Mouse (Mus musculus): ENCODE results near the gene Hipk3. TPM values are rescaled to one million over a fixed set of nuclear protein-coding genes. Genes with fewer than 3 reads are reported as not detected.

Gene Hipk3
- polyA plus RNA-seq, 1 experiment from 2014 or later = 7.3 TPM

DNA sequence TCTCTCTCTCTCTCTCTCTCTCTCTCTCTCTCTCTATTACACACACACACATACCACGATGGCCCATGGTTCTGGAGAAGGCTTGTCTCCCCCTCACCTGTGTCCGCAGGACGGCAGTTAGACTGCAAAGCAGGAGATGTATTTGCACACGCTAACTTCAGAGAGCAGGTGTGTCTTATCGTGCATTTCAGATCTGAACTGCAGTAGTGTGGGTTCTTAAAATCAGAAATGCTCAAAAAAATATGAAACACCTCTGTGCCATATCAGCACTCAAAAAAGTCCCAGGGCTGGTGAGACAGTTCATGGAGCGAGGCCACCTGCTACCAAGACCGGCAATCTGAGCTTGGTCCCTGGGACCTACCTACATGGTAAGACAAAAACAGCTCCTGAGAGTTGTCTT lies 82.4 kb downstream of the Hipk3 start:
- H3K36me3 ChIP-seq (ENCODE audit: control insufficient read depth, insufficient read depth, low read length) = no peaks in the 10 kb centered on the region
- no peak overlapping the region for H3K4me3 ChIP-seq (ENCODE audit: low read depth, low read length)
- no peak overlapping the region for H3K4me2 ChIP-seq (ENCODE audit: low read length)
- no peak overlapping the region for H3K9ac ChIP-seq (ENCODE audit: low read depth, low read length)
- ATAC-seq = no peak
- H3K9me3 ChIP-seq (replicated peaks; ENCODE audit: control insufficient read depth, low read length, poor library complexity, severe bottlenecking) = no peaks in the 10 kb centered on the region
- no peaks in the 10 kb centered on the region for H3K27me3 ChIP-seq (ENCODE audit: control insufficient read depth, insufficient read depth, low read depth, low read length)
- H3K27ac ChIP-seq (ENCODE audit: low read length) = no peak overlapping the region
- peaks cover 24% of the 10 kb centered on the region for H3K4me1 ChIP-seq (ENCODE audit: control insufficient read depth, insufficient read depth, low read length)
- 89% methylated on average over 7 of the region's 7 CpGs for WGBS

DNA sequence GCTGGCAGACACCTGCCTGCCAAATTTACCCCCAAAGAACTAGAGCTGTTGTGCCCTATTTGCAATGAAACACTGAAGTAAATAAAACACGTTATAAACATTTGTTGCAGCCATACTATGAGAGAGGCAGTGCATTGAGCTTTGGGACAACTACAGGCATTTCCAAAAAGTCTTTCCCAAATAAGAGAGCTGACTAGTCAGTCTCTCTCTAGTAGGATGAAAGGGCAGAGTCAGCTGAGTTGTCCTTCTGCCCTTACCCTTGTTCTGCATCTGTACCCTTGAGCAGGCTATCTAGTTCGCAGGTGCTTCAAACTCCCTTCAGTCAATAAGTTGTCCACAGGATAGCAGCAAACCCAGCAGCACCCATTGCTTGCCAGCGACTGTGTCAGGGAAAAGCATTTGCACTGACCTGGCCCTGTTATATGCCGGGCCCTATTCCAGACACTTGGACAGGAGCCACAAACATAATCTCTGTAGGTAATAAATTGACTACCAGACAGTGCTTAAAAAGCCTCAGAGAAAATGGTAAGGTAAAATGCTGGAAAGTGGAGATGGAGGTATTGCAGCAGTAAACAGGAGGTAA lies 83.2 kb downstream of the Hipk3 start, which contains the start of gene D430041D05Rik:
D430041D05Rik (minus strand) TSS at position 51 of the 583 bp plus-strand sequence.
- WGBS = 61% methylated on average over 4 of the region's 4 CpGs
- peak within 1 kb of the TSS; percentile 99 for H3K9ac ChIP-seq (ENCODE audit: low read depth, low read length)
- no peaks in the 10 kb centered on the region for H3K36me3 ChIP-seq (ENCODE audit: control insufficient read depth, insufficient read depth, low read length)
- H3K4me3 ChIP-seq (ENCODE audit: low read depth, low read length) = peak within 1 kb of the TSS; percentile 92
- H3K4me1 ChIP-seq (ENCODE audit: control insufficient read depth, insufficient read depth, low read length) = peaks cover 31% of the 10 kb centered on the region
- ATAC-seq = no peak
- peak within 1 kb of the TSS; percentile 71 for H3K4me2 ChIP-seq (ENCODE audit: low read length)
- H3K27ac ChIP-seq (ENCODE audit: low read length) = peak within 1 kb of the TSS; percentile 96
- no peaks in the 10 kb centered on the region for H3K9me3 ChIP-seq (replicated peaks; ENCODE audit: control insufficient read depth, low read length, poor library complexity, severe bottlenecking)
- no peaks in the 10 kb centered on the region for H3K27me3 ChIP-seq (ENCODE audit: control insufficient read depth, insufficient read depth, low read depth, low read length)

DNA sequence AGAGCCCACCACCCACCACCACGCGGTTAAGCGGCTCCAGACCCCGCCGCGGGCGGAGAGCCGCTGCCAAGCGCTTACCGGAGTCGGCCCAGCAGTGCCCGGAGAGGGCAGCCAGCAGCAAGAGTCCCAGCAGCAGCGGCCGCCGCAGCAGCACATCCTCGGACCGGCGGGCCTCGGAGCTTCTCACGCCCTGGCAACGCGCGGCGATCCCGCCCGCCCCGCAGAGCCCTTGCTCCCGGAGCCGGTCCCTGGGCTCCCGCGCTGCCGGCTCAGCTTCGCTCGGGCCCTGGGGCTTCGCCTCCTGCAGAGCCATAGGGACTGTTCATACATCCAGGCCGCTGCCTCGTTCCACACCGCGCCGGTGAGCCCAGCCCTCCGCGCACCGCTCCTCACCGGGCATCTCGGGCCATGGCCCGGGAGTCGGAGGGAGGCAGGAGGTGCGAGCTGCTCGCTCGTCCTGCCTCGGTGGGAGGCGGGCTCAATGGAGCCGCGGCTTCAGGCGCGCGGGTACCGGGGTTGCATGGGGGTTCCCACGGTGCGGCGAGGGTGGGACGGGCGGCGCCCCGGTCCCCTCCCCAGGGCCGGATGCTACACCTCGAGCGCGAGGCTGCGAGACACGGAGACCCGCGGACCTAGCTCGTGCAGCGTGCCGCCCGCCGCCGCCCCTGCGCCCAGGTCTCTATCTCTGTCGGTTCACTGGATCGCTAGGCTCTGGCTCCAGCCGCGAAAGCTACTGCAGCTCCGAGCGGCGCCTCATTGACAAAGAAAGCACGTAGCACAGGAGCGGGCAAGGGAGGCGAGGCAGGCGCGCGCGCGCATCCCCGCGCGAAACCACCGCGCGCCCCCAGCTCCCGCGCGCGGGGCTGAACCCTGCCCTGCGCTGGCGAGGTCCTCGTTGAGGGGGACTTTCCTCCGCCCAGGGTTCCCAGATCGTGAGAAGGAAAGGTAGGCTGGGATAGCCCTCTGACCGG lies 84.1 kb downstream of the Hipk3 start:
- H3K4me1 ChIP-seq (ENCODE audit: control insufficient read depth, insufficient read depth, low read length) = peaks cover 33% of the 10 kb centered on the region
- H3K9ac ChIP-seq (ENCODE audit: low read depth, low read length) = peak overlapping the region; percentile 99
- H3K4me3 ChIP-seq (ENCODE audit: low read depth, low read length) = peak overlapping the region; percentile 92
- H3K4me2 ChIP-seq (ENCODE audit: low read length) = peak overlapping the region; percentile 71
- peak; percentile 94 for ATAC-seq
- peak overlapping the region; percentile 96 for H3K27ac ChIP-seq (ENCODE audit: low read length)
- H3K27me3 ChIP-seq (ENCODE audit: control insufficient read depth, insufficient read depth, low read depth, low read length) = no peaks in the 10 kb centered on the region
- no peaks in the 10 kb centered on the region for H3K36me3 ChIP-seq (ENCODE audit: control insufficient read depth, insufficient read depth, low read length)
- no peaks in the 10 kb centered on the region for H3K9me3 ChIP-seq (replicated peaks; ENCODE audit: control insufficient read depth, low read length, poor library complexity, severe bottlenecking)
- under 1% methylated on average over 94 of the region's 111 CpGs for WGBS

DNA sequence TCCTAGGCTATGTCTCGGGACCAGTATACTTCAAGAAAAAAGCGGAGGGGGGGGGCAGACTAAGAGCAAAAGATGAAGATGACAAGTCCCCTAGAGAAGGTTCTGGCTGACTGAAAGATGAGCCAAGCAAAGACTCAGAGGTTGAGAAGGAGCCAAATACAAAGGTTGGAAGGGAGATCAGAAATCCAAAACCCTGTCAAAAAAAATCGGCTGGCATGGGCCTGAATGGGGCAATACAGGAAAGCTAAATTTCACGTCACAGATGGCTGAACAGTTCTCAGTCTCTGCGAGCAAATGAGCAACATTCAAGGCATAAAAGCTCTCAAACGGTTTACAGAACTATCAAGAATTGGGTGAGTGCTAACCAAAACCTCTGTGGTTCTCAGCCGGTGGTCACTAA lies 85.9 kb downstream of the Hipk3 start:
- ATAC-seq = no peak
- Histone ChIP-seq H3K4me2 (ENCODE audit: low read length) (peak overlapping the region; percentile 71), H3K36me3 (ENCODE audit: control insufficient read depth, insufficient read depth, low read length) (no peaks in the 10 kb centered on the region), H3K4me1 (ENCODE audit: control insufficient read depth, insufficient read depth, low read length) (peaks cover 33% of the 10 kb centered on the region), H3K4me3 (ENCODE audit: low read depth, low read length) (peak overlapping the region; percentile 92), H3K9ac (ENCODE audit: low read depth, low read length) (no peak overlapping the region), H3K27me3 (ENCODE audit: control insufficient read depth, insufficient read depth, low read depth, low read length) (no peaks in the 10 kb centered on the region), H3K9me3 (replicated peaks; ENCODE audit: control insufficient read depth, low read length, poor library complexity, severe bottlenecking) (no peaks in the 10 kb centered on the region), H3K27ac (ENCODE audit: low read length) (no peak overlapping the region)
- 74% methylated on average over 7 of the region's 7 CpGs for WGBS

DNA sequence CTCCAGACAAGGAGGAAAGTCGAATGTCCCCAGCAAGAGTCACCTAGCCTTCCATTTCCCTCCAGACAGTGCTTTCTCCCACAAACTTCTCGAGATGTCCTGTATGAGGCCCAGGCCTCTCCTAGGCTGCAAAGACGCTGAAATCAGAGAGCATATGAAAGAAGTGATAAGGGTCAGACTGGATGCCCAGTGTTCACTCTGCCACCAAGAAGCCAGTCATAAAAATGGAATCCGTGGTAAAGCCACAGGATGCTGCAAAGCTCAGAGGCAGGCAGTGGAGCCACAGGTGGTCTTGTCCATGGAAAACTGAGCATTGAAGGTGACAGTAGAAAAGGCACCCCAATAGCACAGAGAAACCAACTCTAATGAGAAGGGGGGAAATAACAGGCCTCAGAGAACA lies 86.3 kb downstream of the Hipk3 start:
- Histone ChIP-seq H3K27ac (ENCODE audit: low read length) (no peak overlapping the region), H3K4me1 (ENCODE audit: control insufficient read depth, insufficient read depth, low read length) (peaks cover 33% of the 10 kb centered on the region), H3K9ac (ENCODE audit: low read depth, low read length) (no peak overlapping the region), H3K27me3 (ENCODE audit: control insufficient read depth, insufficient read depth, low read depth, low read length) (no peaks in the 10 kb centered on the region), H3K4me3 (ENCODE audit: low read depth, low read length) (peak overlapping the region; percentile 6; the same call in 1 of the 2 replicates), H3K36me3 (ENCODE audit: control insufficient read depth, insufficient read depth, low read length) (no peaks in the 10 kb centered on the region), H3K9me3 (replicated peaks; ENCODE audit: control insufficient read depth, low read length, poor library complexity, severe bottlenecking) (no peaks in the 10 kb centered on the region), H3K4me2 (ENCODE audit: low read length) (peak overlapping the region; percentile 71)
- no peak for ATAC-seq
- WGBS = 75% methylated on average over 4 of the region's 4 CpGs

DNA sequence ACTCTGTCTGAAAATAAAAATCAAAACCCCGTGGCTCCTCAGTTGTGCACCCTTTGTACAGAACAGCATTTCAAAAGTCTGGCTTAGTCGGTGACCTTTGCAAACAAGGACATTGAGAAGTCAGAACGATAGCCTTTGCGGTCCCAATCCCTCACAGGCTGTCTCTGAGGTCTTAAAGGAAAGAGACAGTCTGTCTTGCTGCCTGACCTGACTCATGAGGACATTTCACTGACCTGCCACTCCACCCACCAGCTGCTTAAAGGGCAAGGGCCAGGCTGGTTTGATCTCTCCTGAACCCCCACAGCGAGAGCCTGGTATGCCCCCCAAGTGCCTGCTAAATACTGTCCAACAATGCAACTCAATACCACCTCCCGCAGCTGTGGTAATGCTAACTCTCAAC lies 90.2 kb downstream of the Hipk3 start:
- Histone ChIP-seq H3K27me3 (ENCODE audit: control insufficient read depth, insufficient read depth, low read depth, low read length) (no peaks in the 10 kb centered on the region), H3K4me2 (ENCODE audit: low read length) (no peak overlapping the region), H3K4me3 (ENCODE audit: low read depth, low read length) (no peak overlapping the region), H3K9me3 (replicated peaks; ENCODE audit: control insufficient read depth, low read length, poor library complexity, severe bottlenecking) (no peaks in the 10 kb centered on the region), H3K9ac (ENCODE audit: low read depth, low read length) (no peak overlapping the region), H3K27ac (ENCODE audit: low read length) (no peak overlapping the region), H3K4me1 (ENCODE audit: control insufficient read depth, insufficient read depth, low read length) (peaks cover 26% of the 10 kb centered on the region), H3K36me3 (ENCODE audit: control insufficient read depth, insufficient read depth, low read length) (no peaks in the 10 kb centered on the region)
- ATAC-seq = no peak
- WGBS = 88% methylated on average over 6 of the region's 6 CpGs

DNA sequence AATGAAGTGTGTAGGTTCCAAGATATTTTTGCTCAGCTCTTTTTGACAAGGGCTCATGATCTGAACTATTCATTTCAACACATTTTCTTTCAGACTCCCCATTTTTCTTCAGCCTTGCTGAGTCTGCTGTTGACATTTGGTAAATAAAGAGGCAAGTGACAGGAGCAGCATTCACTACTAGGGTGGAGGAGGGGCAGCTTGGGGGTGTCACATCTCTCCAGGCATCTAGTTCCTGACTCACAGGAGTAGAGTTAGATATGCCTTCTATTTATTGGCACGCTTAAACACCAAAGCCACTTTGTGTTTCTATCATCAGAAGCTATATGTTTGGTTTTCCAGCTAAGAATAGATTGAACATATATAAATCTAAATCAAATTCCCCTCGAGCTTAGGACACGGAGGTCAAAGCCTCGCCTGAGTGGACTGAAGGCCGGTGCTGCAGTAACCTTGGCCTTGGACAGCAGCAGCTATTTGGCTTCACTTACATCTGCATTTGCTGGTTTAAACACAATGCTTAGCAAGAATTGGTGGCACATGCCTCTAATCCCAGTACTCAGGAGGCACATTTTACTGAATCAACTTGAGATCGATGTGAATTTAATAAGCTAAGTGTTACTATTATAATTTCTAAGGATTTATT lies 95.5 kb downstream of the Hipk3 start:
- Histone ChIP-seq H3K4me3 (ENCODE audit: low read depth, low read length) (no peak overlapping the region), H3K4me2 (ENCODE audit: low read length) (no peak overlapping the region), H3K27ac (ENCODE audit: low read length) (no peak overlapping the region), H3K36me3 (ENCODE audit: control insufficient read depth, insufficient read depth, low read length) (no peaks in the 10 kb centered on the region), H3K9me3 (replicated peaks; ENCODE audit: control insufficient read depth, low read length, poor library complexity, severe bottlenecking) (no peaks in the 10 kb centered on the region), H3K27me3 (ENCODE audit: control insufficient read depth, insufficient read depth, low read depth, low read length) (no peaks in the 10 kb centered on the region), H3K4me1 (ENCODE audit: control insufficient read depth, insufficient read depth, low read length) (no peaks in the 10 kb centered on the region), H3K9ac (ENCODE audit: low read depth, low read length) (no peak overlapping the region)
- no peak for ATAC-seq
- WGBS = 88% methylated on average over 6 of the region's 6 CpGs

DNA sequence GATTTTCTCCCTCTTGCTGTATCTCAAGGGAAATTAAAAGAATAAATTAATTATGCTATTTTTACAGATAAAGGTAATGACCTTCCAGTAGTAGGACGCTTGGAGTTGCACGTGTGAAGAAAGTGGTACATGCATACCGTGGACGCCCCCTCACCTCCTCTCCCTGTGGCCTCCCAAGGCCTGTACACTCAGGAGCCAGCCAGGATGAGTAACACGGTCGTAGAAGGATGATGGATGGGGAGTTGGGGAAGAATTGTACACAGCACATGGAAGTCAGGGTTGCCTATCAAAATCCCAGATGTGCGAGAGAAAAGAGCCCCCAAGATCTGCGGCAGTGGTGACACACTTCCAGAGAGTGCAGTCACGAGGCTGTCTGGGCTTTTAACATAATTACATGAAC lies 98.3 kb downstream of the Hipk3 start:
- Histone ChIP-seq H3K4me2 (ENCODE audit: low read length) (no peak overlapping the region), H3K36me3 (ENCODE audit: control insufficient read depth, insufficient read depth, low read length) (no peaks in the 10 kb centered on the region), H3K4me3 (ENCODE audit: low read depth, low read length) (no peak overlapping the region), H3K4me1 (ENCODE audit: control insufficient read depth, insufficient read depth, low read length) (no peaks in the 10 kb centered on the region), H3K27ac (ENCODE audit: low read length) (no peak overlapping the region), H3K27me3 (ENCODE audit: control insufficient read depth, insufficient read depth, low read depth, low read length) (no peaks in the 10 kb centered on the region), H3K9me3 (replicated peaks; ENCODE audit: control insufficient read depth, low read length, poor library complexity, severe bottlenecking) (no peaks in the 10 kb centered on the region), H3K9ac (ENCODE audit: low read depth, low read length) (no peak overlapping the region)
- no peak for ATAC-seq
- WGBS = 78% methylated on average over 9 of the region's 9 CpGs

DNA sequence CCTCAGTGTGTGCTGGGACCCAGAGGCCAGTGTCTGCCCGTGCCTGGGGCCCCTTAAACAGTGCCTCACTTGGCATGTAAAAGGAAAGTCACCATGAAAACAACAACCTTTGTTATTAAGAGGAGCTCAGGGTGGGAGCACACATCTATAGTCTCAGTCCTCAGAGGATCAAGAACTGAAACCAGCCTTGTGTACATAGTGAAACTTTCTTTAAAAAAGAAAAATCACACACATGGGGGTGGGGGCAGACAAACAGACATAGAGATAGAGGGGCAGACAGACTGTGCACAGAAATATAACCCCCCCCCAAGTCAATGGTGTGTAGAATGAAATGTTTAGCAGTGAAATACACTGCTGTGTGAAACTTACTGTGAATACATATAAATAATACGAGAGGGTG lies 99.5 kb downstream of the Hipk3 start:
- no peaks in the 10 kb centered on the region for H3K27me3 ChIP-seq (ENCODE audit: control insufficient read depth, insufficient read depth, low read depth, low read length)
- WGBS = 43% methylated on average over 2 of the region's 2 CpGs
- H3K9me3 ChIP-seq (replicated peaks; ENCODE audit: control insufficient read depth, low read length, poor library complexity, severe bottlenecking) = no peaks in the 10 kb centered on the region
- H3K36me3 ChIP-seq (ENCODE audit: control insufficient read depth, insufficient read depth, low read length) = no peaks in the 10 kb centered on the region
- ATAC-seq = no peak
- no peak overlapping the region for H3K4me3 ChIP-seq (ENCODE audit: low read depth, low read length)
- no peaks in the 10 kb centered on the region for H3K4me1 ChIP-seq (ENCODE audit: control insufficient read depth, insufficient read depth, low read length)
- H3K27ac ChIP-seq (ENCODE audit: low read length) = no peak overlapping the region
- no peak overlapping the region for H3K9ac ChIP-seq (ENCODE audit: low read depth, low read length)
- H3K4me2 ChIP-seq (ENCODE audit: low read length) = no peak overlapping the region
